Mouse (Mus musculus) heart, adult 18-20 months (tissue): ENCODE data around the gene D1Pas1. TPM values are rescaled to one million over a fixed set of nuclear protein-coding genes. Genes with fewer than 3 reads are reported as not detected.

Experiments used
- DNase-seq, 2 experiments: peaks; one replicate each; pipeline ENCODE4 v3.0.0; 2021 to 2022; ENCODE audit warnings: mixed read lengths in 1 of 2
- total RNA-seq, 2 experiments: library from RNA; stranded (reverse); gene quantifications; 2 replicates each; pipeline ENCODE4 v1.2.3; 2021

Gene D1Pas1
- total RNA-seq, 2 experiments from 2014 or later = 0.08 TPM; not detected in 1

DNA sequence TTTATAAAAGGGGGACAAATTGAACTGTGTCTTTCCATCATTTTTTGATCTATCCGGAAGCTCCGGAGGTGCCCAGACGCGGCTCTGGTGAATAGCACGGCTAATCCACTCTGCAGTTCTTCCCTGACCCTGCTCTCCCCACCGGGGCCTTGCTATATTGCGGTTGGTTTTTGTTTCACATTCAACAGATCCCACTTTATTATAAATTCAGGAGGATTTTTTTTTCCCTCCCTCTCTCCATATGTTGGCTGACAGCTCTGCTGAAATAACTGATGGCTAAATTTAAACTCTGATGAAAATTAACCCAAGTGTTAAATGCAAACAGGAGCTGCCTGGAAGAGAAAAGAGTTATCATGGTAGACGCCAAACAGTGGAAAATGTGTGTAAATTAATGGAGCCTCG, 21.1 kb downstream of the D1Pas1 start:
- DNase-seq = no peak

DNA sequence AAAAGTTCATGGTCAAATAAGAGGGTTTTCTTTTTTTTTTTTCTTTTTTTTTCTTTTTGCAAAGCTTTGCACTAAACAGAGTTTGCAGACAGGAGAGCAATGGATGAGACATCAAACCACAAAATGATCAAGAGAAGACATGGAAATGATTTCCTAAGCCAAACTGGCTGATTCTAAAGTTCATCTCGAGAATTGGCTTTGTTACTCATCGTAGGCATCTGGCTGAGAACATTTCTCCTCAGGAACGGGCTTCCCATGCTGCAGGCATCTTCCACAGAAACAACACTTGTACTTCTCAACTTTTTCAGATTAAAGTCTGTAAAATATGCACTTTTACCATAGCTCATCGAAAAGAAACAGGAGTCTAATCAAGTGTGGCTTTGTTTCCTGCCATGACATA, 21.6 kb downstream of the D1Pas1 start:
- no peak for DNase-seq

DNA sequence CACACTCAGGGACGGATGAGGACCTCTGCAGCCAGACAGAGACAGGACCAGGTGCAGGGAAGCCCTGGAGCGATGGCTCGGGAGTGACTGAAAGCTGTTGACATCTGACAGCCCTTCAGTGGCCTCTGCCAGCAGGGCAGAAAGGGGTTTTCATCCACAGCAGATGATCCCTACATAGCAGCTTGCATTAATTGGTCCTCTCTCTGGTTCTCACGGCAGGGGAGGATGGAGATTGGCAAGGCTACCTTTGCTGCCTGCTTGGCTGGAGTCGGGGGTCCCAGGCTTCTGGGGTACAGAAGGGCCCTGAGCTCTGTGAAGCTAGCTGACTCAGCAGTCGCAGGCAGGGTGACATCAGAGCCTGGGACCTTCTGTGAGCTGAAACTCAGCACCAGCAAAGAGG, 24.3 kb downstream of the D1Pas1 start:
- DNase-seq = no peak

DNA sequence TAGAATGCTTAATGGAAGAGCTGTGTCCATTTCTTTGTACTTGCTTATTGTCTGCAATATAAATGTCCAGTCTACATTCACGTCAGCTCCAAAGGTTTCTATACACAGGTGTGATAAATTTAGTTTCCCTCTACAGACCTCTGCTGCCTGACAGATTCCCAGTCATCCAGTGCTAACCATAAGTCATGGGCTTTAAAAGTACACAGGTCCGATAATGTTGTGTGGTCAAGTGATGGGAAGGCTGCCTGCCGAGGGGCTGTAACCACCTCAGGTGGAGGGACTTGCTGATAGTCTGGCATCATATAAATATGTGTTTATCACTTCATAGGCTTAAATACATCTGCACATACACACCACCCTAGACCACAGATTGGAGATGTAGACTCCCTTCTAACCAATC, 24.9 kb downstream of the D1Pas1 start:
- no peak for DNase-seq

DNA sequence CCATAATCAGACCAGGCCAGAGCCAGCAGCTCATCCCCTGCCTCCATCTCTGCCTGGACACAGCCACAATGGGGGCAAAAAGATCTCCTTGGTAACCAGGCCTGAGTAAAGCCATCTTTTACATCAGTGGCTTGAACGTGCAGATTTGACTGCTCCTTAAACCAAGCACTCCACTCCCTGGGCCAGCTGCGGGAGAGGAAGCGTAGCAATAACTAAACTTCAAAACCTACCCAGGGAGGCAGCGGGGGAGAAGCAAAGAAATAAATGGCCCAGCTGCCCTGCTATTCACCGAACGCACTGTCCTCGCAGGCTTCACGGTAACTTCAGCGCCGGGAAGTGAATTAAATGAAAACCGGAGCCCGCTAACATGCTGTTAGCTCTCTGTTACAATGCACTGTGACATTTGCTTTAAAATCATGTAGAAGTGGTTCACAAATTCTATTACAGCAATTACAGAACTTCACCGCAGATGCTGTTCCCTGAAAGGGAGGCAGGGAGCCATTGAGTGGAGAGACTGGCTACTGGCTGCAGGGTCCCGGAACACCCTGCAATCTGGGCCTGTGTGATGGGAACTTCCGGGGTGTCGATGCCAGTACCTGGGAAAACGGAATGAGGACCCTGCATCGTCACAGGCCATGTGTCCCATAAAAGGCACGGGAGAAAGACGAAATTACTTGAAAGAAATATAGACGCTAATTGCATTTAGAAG, 30.5 kb downstream of the D1Pas1 start:
- no peak for DNase-seq

DNA sequence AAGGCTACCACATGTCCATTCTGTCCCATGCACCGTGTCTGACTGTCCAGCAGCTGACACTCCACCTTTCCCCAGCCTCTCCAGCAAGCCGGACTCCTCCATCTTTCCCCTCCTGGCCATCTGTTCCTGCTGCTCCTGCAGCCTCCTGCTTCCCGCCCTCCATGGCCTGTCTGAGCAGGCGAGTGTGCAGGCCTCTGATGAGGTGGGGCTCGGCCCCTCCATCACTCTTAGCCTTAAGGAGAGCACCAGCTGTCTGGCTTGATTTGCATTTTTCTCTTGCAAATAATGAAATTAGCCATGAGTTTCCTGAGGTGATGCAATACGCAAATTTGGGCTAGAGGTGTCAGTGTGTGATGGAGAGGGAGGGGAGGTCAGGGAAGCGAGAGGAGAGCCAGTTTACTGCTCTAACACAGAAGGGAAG, 36.2 kb downstream of the D1Pas1 start:
- DNase-seq = no peak

DNA sequence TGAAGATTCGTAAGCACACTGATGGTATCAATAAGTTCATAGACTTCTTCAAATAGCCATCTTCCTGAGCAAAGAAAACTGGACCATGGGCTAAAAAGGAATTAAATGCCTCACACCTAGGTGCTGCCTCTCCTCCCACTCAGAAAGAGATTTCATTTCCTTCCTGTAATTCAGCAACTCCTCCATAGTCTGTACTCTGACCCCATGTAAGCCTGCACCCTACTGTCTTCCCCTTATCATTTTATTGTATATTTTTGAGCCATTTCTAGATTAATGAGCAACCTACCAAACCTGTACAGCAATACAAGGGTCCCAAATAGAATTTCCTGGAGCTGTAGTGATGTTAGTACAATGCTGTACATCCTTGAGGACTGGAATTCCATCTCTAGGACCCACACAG, 37.1 kb downstream of the D1Pas1 start:
- no peak for DNase-seq

DNA sequence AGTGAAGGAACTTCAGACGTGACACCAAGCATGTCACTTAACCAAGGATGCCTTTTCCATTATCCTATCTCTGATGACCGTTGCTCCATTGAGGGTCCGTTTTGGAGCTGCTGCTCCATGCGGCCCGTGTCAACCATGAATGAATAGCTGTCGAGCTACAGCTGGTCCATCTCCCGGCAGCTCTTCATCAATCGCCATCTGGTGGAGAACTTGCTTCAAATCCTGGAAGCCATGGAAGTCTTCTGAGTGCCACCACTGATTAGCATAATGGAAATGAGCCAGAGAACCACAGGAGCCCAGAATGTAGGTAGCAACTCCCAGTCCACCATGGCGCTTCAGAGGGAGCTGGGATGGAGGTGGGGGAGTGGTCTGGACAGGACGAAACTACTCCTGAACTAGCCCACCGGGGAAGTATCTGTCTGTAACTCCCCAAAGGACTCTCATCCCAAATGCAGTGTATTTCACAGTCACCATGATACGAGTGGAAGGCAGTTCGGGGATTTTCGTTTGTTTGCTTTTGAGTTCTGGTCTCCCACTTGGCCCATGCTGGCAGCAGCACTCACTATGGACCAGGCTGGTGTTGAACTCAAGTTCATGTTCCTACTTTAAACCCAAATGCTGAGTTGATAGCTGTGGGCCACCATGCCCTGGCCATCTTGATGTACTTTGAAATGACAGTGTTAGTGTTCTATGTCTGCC, 39.2 kb downstream of the D1Pas1 start:
- DNase-seq = no peak

DNA sequence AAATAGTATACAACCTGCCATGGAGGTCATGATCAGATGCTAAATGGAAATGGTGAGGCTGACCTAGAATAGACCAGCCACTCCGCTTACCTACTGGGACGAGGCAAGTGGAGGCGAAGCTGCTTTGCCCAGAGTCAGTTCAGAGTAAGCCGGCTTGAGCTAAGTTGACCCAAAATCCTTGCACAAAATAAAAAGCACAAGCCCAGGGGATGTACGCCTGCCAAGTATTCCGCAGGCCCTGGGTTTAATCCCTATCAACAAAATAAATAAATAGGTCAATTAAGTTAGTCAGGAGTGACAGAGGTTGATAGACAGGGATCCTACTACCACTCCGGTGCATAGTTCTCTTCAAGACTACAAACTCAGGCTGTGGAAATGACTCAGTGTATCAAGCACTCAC, 41.0 kb downstream of the D1Pas1 start:
- DNase-seq = no peak

DNA sequence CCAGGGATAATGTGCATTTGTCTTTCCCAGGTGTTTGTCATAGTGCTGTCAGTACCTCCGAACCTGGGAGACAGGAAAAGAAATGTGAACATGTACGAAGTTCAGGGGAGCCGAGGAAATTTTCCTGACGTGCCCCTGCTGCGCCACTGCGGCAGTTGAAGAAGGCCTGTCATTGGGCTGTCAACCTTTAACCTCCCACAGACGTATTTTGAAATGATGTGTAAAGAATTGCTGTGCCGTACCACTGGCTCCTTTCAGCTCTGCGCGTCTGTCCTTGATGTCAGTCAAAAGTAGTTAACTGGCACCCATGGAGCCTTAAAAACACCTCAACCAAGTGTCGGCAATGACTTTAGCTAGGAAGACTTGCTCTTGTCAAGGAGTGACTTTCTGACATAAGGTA, 42.9 kb downstream of the D1Pas1 start:
- DNase-seq = no peak

DNA sequence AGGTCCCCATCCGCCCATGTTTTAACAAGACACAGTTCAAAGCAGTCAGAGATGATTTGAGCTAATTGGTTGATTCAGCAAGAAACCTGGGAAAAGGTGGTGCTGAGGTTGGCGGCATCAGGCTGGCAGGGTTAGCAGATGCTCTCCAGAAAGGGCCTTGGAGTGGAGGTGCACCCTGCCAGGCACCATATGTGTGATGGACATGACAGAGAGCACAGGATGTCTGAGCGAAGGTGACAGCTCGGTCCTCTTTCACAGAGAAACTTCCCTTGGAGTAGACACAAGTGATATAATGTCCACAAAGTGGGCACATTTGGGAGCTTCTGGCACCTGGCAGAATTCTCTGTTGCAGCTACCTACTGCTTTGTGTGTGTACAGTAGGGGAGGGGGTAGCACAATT, 44.4 kb downstream of the D1Pas1 start:
- DNase-seq = no peak

DNA sequence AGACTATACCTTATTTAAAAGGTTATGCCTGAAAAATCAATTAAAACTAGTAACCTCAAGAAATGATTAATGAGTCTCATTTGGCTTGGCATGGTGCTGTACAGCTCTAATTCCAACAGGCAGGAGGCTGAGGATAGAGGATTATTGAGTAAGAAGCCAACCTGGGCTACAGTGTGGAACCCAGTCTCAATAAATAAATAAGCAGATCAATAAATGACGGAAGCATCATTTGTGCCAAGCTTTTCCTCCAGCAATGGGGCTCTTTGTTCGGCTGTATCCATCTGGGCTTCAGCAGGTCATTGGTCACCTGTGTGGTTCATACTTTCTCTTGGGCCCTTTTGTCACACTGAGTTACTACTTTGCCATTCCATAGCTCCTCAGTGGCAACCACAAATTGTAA, 46.9 kb downstream of the D1Pas1 start:
- DNase-seq = no peak

DNA sequence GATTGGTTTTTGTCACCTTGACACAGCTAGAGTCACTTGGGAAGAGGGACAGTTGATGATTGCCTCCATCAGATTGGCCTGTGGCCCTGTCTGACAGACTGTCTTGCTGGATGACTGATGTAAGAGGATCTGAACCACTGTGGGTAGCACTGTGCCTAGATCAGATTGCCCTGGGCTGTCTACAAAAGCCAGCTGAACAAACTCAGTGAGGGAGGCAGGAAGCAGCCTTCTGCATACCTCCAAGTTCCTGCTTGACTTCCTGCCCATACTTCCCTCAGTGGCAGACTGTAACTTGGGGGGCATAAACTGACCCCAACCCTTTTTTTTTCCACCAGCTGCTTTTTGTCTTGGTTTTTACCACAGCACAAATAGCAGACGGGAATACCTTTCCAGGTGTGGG, 48.5 kb downstream of the D1Pas1 start:
- DNase-seq = no peak

DNA sequence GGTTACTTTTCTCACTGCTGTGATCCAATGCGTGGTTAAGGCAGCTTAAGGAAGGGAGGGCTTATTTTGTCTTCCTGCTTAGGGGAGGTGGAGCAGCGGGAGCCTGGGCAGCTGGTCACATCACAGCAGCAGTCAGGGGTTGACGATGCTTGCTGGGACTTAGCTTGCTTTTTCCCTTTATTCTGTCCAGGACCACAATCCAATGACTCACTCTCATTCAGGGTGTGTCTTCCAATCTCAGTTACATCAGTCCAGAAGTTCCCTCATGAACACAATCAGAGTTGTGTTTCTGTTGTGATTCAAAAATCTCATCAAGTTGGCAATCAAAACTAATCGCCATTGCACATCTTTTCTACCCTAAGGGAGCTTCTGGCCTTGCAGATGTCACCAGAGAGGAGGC, 48.9 kb downstream of the D1Pas1 start:
- DNase-seq = no peak

DNA sequence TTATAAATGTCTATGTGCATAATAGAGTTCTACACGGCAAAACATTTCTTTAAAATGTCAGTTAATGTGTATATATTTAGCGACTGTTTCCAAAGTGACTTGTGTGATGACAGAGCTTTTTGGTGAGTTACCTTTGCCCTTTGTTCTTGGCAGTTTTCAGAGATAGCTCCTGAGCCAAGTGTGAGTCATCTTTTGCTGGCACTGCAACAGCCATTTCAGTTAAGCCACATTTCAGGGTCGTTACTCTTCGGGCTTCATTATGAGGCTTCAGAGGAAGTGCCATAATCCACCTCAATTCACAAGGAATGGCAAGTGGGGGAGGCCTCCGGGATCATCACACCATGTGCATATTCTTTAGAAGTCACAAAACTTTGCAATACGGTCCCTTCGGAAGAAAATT, 52.8 kb downstream of the D1Pas1 start:
- no peak for DNase-seq

Other genes starting within 250 kb of the D1Pas1 start
- gene Rrp15, start 218.1 kb upstream of the D1Pas1 start, total RNA-seq = 10 to 100 TPM in 1 of 2 experiments, 1 to 10 TPM in 1; 9.6 to 11.0 TPM
- under 1 TPM; 0.67 to 0.95 TPM for gene Spata17, start 248.0 kb downstream of the D1Pas1 start, total RNA-seq
- gene Gpatch2, start 248.1 kb downstream of the D1Pas1 start, total RNA-seq = 10 to 100 TPM in 1 of 2 experiments, 1 to 10 TPM in 1; 8.5 to 10.6 TPM